Mouse (Mus musculus): Measurements from ENCODE around the gene Gm11985.

DNA sequence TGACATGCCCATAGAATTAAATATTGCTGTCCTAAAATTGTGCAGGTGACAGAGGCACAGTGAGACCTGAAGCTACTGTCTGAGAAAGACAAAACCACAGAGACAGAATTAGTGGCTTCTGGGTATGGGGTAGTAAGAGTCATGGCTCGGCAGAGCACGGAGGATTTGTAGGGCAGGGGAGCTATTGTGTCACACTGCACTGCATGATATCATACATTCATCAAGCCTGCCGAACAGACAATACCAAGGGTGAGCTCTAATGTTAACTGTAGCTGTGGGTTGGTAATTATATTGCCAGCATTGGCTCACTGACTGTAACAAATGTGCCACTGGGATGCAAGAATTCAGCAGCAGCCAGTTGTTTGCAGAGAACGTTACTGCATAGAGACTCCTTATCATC, 24.0 kb downstream of the Gm11985 start:
- no peak for TF ChIP-seq TAL1 (IDR thresholded peaks at IDR 0.05; ENCODE audit: low read length)
- no peak for TF ChIP-seq GATA1 (IDR thresholded peaks at IDR 0.05; ENCODE audit: low read length)
